Mouse (Mus musculus) forebrain, embryonic 14.5 days (tissue): ENCODE measurements around the gene Kcmf1. TPM values are rescaled to one million over a fixed set of nuclear protein-coding genes. Genes with fewer than 3 reads are reported as not detected.

Experiments used
- ATAC-seq: fragments of 200-750 bp; cut with Nextera tagmentation; 2 replicates; pipeline ENCODE4 v1.8.0; 2017; ENCODE audit warnings: mild to moderate bottlenecking, moderate library complexity
- DNase-seq: peaks from one replicate; pipeline ENCODE4 v3.0.0-alpha.2; 2015; ENCODE audit warnings: low spot score
- H3K27ac ChIP-seq: fragments of 300-500 bp; sonication (generic); 2 replicates; pipeline ENCODE4 v1.5.1; 2014; ENCODE audit warnings: low read depth, mild to moderate bottlenecking, control low read depth, low read length, moderate library complexity
- H3K27me3 ChIP-seq: fragments of 300-500 bp; sonication (generic); replicated peaks from 2 replicates; pipeline ENCODE4 v1.6.1; 2014; ENCODE audit warnings: low read length, control low read depth, mixed read lengths; ENCODE audit not compliant: control insufficient read depth, insufficient read depth
- H3K36me3 ChIP-seq: fragments of 300-500 bp; sonication (generic); 2 replicates; pipeline ENCODE4 v1.6.1; 2014; ENCODE audit warnings: low read length, control low read depth; ENCODE audit not compliant: control insufficient read depth, insufficient read depth
- H3K4me1 ChIP-seq: fragments of 300-500 bp; sonication (generic); 2 replicates; pipeline ENCODE4 v1.6.1; 2014; ENCODE audit warnings: antibody characterized with exemption, low read length, control low read depth; ENCODE audit not compliant: control insufficient read depth, insufficient read depth
- H3K4me2 ChIP-seq: fragments of 300-500 bp; sonication (generic); 2 replicates; pipeline ENCODE4 v1.6.1; 2014; ENCODE audit warnings: mild to moderate bottlenecking, control low read depth, low read length
- H3K4me3 ChIP-seq: fragments of 300-500 bp; sonication (generic); 2 replicates; pipeline ENCODE4 v1.5.1; 2014; ENCODE audit warnings: low read depth, low read length, control low read depth
- H3K9ac ChIP-seq: fragments of 300-500 bp; sonication (generic); 2 replicates; pipeline ENCODE4 v1.6.1; 2014; ENCODE audit warnings: mild to moderate bottlenecking, low read length, control low read depth, moderate library complexity
- H3K9me3 ChIP-seq: fragments of 300-500 bp; sonication (generic); replicated peaks from 2 replicates; pipeline ENCODE4 v1.6.1; 2016; ENCODE audit warnings: low read length, control low read depth, mixed read lengths; ENCODE audit not compliant: control insufficient read depth
- WGBS: fragments of 180-500 bp; shearing (Covaris S2); extraction: QIAGEN DNeasy Blood & Tissue Kit; methylation state at CpG from one replicate; pipeline ENCODE4 v1.1.7; 2014; 5-methylcytosine and 5-hydroxymethylcytosine counted together
- polyA plus RNA-seq: library from polyadenylated mRNA; unstranded; fragments of >200 nt; fragmentation: Nextera tagmentation; extraction: Ambion mirVana; gene quantifications from 2 replicates; pipeline ENCODE4 v1.2.1, GENCODE M21; 2014

Gene Kcmf1
- polyA plus RNA-seq, 1 experiment from 2014 or later, result 33.4 TPM

GRCm38 (mm10) chr6:72792641-72793040, 107.1 kb downstream of the Kcmf1 start:
- no peak overlapping the region for H3K4me3 ChIP-seq
- 93% methylated on average over 8 of the region's 8 CpGs for WGBS
- H3K4me1 ChIP-seq, result peaks cover 4% of the 10 kb centered on the region
- no peak overlapping the region for H3K4me2 ChIP-seq
- no peaks in the 10 kb centered on the region for H3K36me3 ChIP-seq
- H3K9ac ChIP-seq, result no peak overlapping the region
- H3K9me3 ChIP-seq, result no peaks in the 10 kb centered on the region
- H3K27ac ChIP-seq, result no peak overlapping the region
- no peak for DNase-seq
- H3K27me3 ChIP-seq, result no peaks in the 10 kb centered on the region
- no peak for ATAC-seq

Other genes starting within 250 kb of the Kcmf1 start
- 6.8 and 6.9 TPM in 2 replicates for gene Tcf7l1, start 110.7 kb downstream of the Kcmf1 start, polyA plus RNA-seq
- 4,907 and 5,462 TPM in 2 replicates for gene Tmsb10, start 58.8 kb upstream of the Kcmf1 start, polyA plus RNA-seq